Comparison of ENCODE assay signal across 28 mouse cellular contexts in genomic region chr14:99609003-99609402, GRCm38 (mm10).
"Had no signal": no experiment of that assay in that cellular context is flagged by ENCODE, and none has a peak within 500 bp of the region (broad histone marks: within the 10 kb centered on the region; RNA-seq: fewer than 3 reads in every experiment).

No protein-coding gene starts in this region.

- H3K4me1 ChIP-seq: embryonic facial prominence, embryonic 13.5 days; embryonic facial prominence, embryonic 15.5 days; forebrain, embryonic 12.5 days; forebrain, embryonic 13.5 days; forebrain, embryonic 15.5 days had no signal

- H3K27ac ChIP-seq: embryonic facial prominence, embryonic 10.5 days; embryonic facial prominence, embryonic 12.5 days; embryonic facial prominence, embryonic 13.5 days; embryonic facial prominence, embryonic 15.5 days; forebrain, embryonic 10.5 days; forebrain, embryonic 12.5 days; forebrain, embryonic 13.5 days; forebrain, embryonic 15.5 days; gastrocnemius, adult 2 months had no signal

- H3K36me3 ChIP-seq: embryonic facial prominence, embryonic 10.5 days; embryonic facial prominence, embryonic 12.5 days; embryonic facial prominence, embryonic 13.5 days; embryonic facial prominence, embryonic 15.5 days; forebrain, embryonic 10.5 days; forebrain, embryonic 12.5 days; forebrain, embryonic 15.5 days had no signal

- H3K4me3 ChIP-seq: embryonic facial prominence, embryonic 10.5 days; embryonic facial prominence, embryonic 12.5 days; embryonic facial prominence, embryonic 13.5 days; embryonic facial prominence, embryonic 15.5 days; erythroblast, embryonic 14.5 days; forebrain, embryonic 10.5 days; forebrain, embryonic 12.5 days; forebrain, embryonic 13.5 days; forebrain, embryonic 15.5 days; gastrocnemius, adult 2 months had no signal

- H3K4me2 ChIP-seq: embryonic facial prominence, embryonic 12.5 days; embryonic facial prominence, embryonic 13.5 days; embryonic facial prominence, embryonic 15.5 days; forebrain, embryonic 12.5 days; forebrain, embryonic 13.5 days; forebrain, embryonic 15.5 days had no signal

- H3K9ac ChIP-seq: embryonic facial prominence, embryonic 12.5 days; embryonic facial prominence, embryonic 13.5 days; embryonic facial prominence, embryonic 15.5 days; forebrain, embryonic 12.5 days; forebrain, embryonic 13.5 days; forebrain, embryonic 15.5 days; forebrain, postnatal 0 days had no signal

- H3K27me3 ChIP-seq: embryonic facial prominence, embryonic 12.5 days; embryonic facial prominence, embryonic 13.5 days; embryonic facial prominence, embryonic 15.5 days; forebrain, embryonic 12.5 days; forebrain, embryonic 13.5 days; forebrain, embryonic 15.5 days had no signal

- DNase-seq: cerebellum, adult 2 months; cerebellum, adult 8-10 months; cerebellum, adult 9-10 months; cerebellum, adult 9-11 months; cerebellum, postnatal 10 days; cerebellum, postnatal 14 days; cerebellum, postnatal 25 days; cerebellum, postnatal 36 days; embryo, embryonic 11 days; forebrain, postnatal 0 days; gastrocnemius, adult 2 months; gastrocnemius, postnatal 10 days; gastrocnemius, postnatal 14 days; gastrocnemius, postnatal 25 days; gastrocnemius, postnatal 36 days; heart, adult 11 months; heart, adult 18-20 months had no signal

- H3K9me3 ChIP-seq: embryonic facial prominence, embryonic 10.5 days; embryonic facial prominence, embryonic 12.5 days; embryonic facial prominence, embryonic 13.5 days; embryonic facial prominence, embryonic 15.5 days; forebrain, embryonic 10.5 days; forebrain, embryonic 12.5 days; forebrain, embryonic 13.5 days; forebrain, embryonic 15.5 days had no signal

- ATAC-seq: forebrain, embryonic 13.5 days; forebrain, embryonic 14.5 days; forebrain, embryonic 15.5 days; forebrain, embryonic 16.5 days; forebrain, postnatal 0 days had no signal
